Mouse (Mus musculus) mouse embryonic stem cell (cell line): Measurements from ENCODE around the gene Bcr.
"Not testable (repeated sequence)": the region's sequence is repeated elsewhere in the genome, so short reads cannot be mapped to it uniquely, and the experiment has no call there.

ENCODE experiments used
- in situ Hi-C, 2 experiments: fragments of 300-500 bp; cut with MboI; formaldehyde crosslinking; loops; 1 replicate in 1 of 2; 3 replicates in 1 of 2; pipeline ENCODE4 v1.14.3; 2019 to 2020; ENCODE audit warnings: low sequenced_read_pairs in 2 of 2, low pct_unique_long_range_greater_than_20kb in 1 of 2, mixed read lengths in 1 of 2; ENCODE audit not compliant: unreplicated experiment in 1 of 2

Bcr gene

GRCm38 (mm10) chr10:75060217-75060842, at the start of gene Bcr:
Bcr (plus strand) TSS chr10:75060592.
- in situ Hi-C loops: no loop called here

GRCm38 (mm10) chr10:75010704-75011103, 49.7 kb upstream of the Bcr start:
- in situ Hi-C loops: no loop called here

- in situ Hi-C loops: no loop called here
These were observed 44.9 kb upstream of the Bcr start for GRCm38 (mm10) chr10:75015465-75015864.

- in situ Hi-C loops: no loop called here
These were observed 43.9 kb upstream of the Bcr start for GRCm38 (mm10) chr10:75016481-75016880.

GRCm38 (mm10) chr10:75020271-75020670, 40.1 kb upstream of the Bcr start:
- in situ Hi-C loops: loop anchor here (10.0 kb wide), 1 partner anchor 85 kb away; no protein-coding TSS in a partner anchor

- in situ Hi-C loops: loop anchor here (10.0 kb wide), 1 partner anchor 86 kb away; no protein-coding TSS in a partner anchor
These were observed 39.3 kb upstream of the Bcr start for GRCm38 (mm10) chr10:75021138-75021537.

- in situ Hi-C loops: loop anchor here (10.0 kb wide), 1 partner anchor 92 kb away; no protein-coding TSS in a partner anchor
These were observed 33.9 kb upstream of the Bcr start for GRCm38 (mm10) chr10:75026491-75026890.

GRCm38 (mm10) chr10:75028743-75029142, 31.6 kb upstream of the Bcr start:
- in situ Hi-C loops: loop anchor here (10.0 kb wide), 1 partner anchor 94 kb away; no protein-coding TSS in a partner anchor

- in situ Hi-C loops: loop anchor here (10.0 kb wide), 1 partner anchor 95 kb away; no protein-coding TSS in a partner anchor
These were observed 30.7 kb upstream of the Bcr start for GRCm38 (mm10) chr10:75029677-75030076.

GRCm38 (mm10) chr10:75030234-75030633, 30.2 kb upstream of the Bcr start:
- in situ Hi-C loops: no loop called here

- in situ Hi-C loops: no loop called here
These were observed 28.9 kb upstream of the Bcr start for GRCm38 (mm10) chr10:75031345-75032114.

GRCm38 (mm10) chr10:75032395-75032794, 28.0 kb upstream of the Bcr start, which contains the start of gene Rsph14:
Rsph14 (minus strand) TSS chr10:75032586.
- in situ Hi-C loops: no loop called here

GRCm38 (mm10) chr10:75036883-75037379, 23.5 kb upstream of the Bcr start, which contains the start of gene Rab36:
Rab36 (plus strand) TSS chr10:75037058.
- in situ Hi-C loops: no loop called here

- in situ Hi-C loops: not testable (repeated sequence)
These were observed 18.3 kb upstream of the Bcr start for GRCm38 (mm10) chr10:75042060-75042459.

GRCm38 (mm10) chr10:75044459-75044858, 15.9 kb upstream of the Bcr start:
- in situ Hi-C loops: no loop called here

GRCm38 (mm10) chr10:75045831-75046230, 14.6 kb upstream of the Bcr start:
- in situ Hi-C loops: no loop called here

- in situ Hi-C loops: no loop called here
These were observed 11.7 kb upstream of the Bcr start for GRCm38 (mm10) chr10:75048711-75049110.

- in situ Hi-C loops: loop anchor here in 1 of 2 experiments (10.0 kb wide), 1 partner anchor 103 kb away; no protein-coding TSS in a partner anchor
These were observed 8.9 kb upstream of the Bcr start for GRCm38 (mm10) chr10:75051364-75052074.

GRCm38 (mm10) chr10:75052902-75053301, 7.5 kb upstream of the Bcr start:
- in situ Hi-C loops: loop anchor here in 1 of 2 experiments (10.0 kb wide), 1 partner anchor 102 kb away; no protein-coding TSS in a partner anchor
